Mouse (Mus musculus): Measurements from ENCODE around the gene Gm11992.

The Gm11992 gene

DNA sequence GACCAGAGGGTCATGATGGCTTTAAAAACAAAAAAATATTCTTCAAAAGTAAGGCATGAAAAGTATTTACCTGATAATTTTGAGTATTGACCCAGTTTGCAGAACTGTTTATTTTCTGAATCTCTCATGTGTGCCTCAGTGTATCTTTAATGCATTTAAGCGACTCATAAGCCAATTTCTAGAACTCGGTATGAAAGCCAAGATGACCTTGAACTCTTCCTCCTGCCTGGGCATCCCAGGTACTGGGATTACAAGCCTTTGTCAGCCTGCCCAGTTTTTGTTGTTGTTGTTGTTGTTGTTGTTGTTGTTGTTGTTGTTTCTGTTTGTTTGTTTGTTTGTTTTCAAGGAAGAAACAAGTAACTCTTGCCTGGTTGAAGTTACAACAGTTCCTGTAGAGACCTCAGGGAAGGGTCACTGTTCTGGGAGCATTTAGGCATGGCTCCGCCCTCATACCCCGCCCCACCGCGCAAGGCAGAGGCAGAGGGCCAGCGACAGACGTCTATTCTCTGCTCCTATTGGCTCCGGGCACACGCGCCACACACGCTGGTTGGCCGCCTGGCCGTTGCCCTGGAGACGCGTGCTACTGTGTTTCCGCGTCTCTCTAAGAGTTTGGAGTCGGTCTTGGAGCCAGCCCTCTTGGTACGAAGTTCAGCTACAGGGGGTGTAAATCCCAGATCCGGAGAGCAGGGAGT is at the start of gene Gm11992:
Gene Gm11992, plus strand, starts transcription at position 584 of the 692 bp plus-strand sequence.
- peak; percentile 70 for DNase-seq

- DNase-seq: no peak
Observed at GRCm38 (mm10) chr11:9008761-9009160, 39.6 kb upstream of the Gm11992 start.

GRCm38 (mm10) chr11:9010416-9010815 is 38.0 kb upstream of the Gm11992 start:
- DNase-seq: no peak

DNA sequence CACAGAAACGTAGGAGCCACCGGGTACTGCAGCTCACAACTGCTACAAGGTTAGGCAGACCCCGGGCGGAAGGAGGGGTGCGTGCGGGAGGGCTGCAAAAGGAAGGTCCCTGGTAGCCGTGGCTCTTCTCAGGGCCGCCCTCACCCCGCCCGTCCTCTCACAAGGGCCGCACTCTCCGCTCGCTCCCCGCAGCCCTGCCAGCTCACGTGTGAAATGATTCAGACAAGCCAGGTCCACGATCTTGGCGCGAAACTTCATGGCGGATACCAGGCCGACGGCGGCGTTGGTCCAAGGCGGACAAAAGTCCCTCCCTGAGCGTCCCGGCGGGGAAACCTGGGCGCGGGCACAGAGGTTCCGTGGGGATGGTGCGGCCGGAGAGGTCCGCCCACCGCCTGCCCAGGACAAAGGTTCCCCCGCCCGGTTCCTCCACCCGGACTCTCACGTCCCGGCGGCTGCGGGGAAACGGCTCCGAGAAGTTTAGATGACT is 37.5 kb upstream of the Gm11992 start, which contains the start of gene Hus1:
Gene Hus1, minus strand, starts transcription at position 339 of the 487 bp plus-strand sequence.
- DNase-seq: peak; percentile 83

DNA sequence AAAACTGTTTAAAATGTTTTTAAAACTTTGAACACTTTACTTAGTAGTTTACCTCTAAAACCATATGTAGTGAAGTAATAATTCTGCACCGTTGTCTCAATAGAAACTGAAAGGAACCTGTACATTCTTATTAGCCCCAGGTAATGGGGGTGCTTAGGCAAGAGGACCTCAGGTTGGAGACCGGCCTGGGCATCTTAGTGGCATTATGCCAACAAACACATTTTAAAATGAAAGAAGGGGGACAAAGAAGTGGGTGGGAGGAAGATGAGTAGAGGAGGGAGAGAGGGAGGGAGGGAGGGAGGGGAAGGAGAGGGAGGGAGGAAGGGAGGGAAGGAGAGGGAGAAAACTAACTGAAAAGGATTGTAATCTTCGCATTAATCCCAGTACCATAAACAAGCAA is 37.0 kb upstream of the Gm11992 start:
- DNase-seq: no peak

DNA sequence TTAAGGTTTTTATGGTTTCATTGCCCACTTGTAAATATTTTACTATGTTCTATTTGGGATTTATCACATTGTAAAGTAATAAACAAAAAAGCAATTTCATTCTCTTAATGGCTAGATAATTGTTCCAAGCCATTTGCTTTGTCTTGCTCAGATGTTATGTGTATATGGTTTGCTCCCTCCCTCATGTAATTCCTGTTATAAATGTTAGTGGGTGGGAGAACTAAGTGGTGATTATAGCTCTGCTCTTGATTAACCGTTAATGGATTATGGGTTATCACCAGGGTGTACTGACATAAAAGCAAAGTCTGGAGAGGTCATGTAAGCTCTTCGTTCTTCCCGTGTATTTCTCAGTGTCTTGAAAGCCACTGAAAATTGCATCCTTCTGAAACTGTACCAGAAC is 33.7 kb upstream of the Gm11992 start:
- DNase-seq: no peak

- no peak for DNase-seq
Observed at GRCm38 (mm10) chr11:9018491-9019267, 29.7 kb upstream of the Gm11992 start.

- no peak for DNase-seq
Observed at GRCm38 (mm10) chr11:9020207-9020606, 28.2 kb upstream of the Gm11992 start.

DNA sequence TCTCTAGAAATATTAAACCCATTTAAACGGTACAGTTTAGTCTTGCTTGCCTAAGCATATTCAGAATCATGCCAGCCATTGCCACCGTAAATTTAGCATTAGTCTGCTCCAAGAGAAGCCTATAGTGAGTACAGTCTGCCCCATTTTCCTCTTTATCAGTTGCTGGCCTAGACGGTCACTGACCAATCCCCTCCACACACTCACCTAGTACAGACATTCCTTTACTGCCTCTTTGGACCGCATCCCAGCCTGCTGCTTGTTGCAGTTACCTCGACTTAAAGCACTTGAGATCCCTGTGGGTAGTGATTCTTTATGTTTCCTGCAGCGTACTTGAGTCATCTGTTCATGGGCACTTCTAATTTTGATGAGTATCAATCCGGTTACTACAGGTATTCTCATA is 23.6 kb upstream of the Gm11992 start:
- no peak for DNase-seq

GRCm38 (mm10) chr11:9025211-9025610 is 23.2 kb upstream of the Gm11992 start:
- DNase-seq: no peak

- DNase-seq: no peak
Observed at GRCm38 (mm10) chr11:9031530-9031929, 16.9 kb upstream of the Gm11992 start.

DNA sequence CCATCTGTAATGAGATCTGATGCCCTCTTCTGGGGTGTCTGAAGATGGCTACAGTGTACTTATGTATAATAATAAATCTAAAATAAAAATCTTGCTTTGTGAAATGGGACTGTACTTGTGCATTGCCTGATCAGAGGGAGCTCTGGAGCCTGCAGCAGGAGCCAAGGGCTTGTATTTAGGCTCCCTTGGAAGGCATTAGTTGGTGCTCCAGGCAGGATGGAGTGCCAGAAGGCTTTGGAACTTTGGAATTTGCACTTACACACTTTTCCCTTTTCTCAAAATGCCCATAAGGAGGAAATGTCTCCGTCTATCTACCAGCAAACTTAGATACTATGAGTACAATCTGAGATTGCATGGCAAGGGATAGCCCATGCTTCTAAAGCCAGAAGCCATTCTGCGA is 1.8 kb upstream of the Gm11992 start:
- no peak for DNase-seq

- no peak for DNase-seq
Observed at GRCm38 (mm10) chr11:9047044-9047443, 1.4 kb upstream of the Gm11992 start.

GRCm38 (mm10) chr11:9048703-9049060 is 288 bp downstream of the Gm11992 start, which contains the start of gene Sun3:
Sun3 (minus strand) TSS chr11:9048991.
- DNase-seq: peak; percentile 11

DNA sequence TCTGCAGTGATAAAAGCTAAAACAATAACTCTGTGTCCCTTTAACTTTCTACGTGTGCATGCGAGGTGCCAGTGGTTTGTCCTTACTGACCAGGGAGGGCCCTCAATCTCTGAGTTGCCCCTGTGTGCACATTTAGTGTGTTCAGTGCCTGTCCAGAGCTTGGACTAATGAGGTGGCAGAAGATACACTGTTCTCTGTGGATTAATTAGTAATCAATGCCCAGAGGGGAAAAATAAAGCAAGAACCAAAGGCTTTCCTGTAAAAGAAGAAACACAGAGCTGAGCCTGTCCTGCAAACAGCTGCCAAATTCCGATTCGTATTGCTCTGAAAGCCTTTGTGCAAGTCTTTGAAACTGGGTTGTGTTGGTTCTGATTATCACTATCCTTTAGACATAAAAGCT is 1.8 kb downstream of the Gm11992 start:
- DNase-seq: no peak

- DNase-seq: no peak
Observed at GRCm38 (mm10) chr11:9051895-9052294, 3.5 kb downstream of the Gm11992 start.

DNA sequence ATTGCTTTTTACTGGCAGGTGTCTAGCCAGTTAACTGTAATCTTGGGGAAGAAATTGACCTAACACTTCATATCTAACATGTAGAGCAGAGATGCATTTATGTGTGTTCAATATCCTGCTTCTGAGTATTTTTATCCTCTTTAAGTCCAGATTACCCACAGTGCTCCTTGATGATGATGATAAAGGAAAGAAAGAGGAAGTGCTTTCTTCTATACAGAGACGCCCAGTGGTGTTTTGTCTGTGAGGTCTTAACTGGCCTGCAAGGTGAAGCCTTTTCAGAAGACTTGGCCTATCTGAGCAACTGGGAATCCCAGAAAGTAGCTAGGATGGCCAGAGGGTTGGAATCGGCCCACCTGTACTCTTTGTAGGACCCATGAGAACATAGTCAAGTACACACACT is 8.5 kb downstream of the Gm11992 start:
- DNase-seq: no peak

GRCm38 (mm10) chr11:9057711-9058110 is 9.3 kb downstream of the Gm11992 start:
- DNase-seq: no peak

DNA sequence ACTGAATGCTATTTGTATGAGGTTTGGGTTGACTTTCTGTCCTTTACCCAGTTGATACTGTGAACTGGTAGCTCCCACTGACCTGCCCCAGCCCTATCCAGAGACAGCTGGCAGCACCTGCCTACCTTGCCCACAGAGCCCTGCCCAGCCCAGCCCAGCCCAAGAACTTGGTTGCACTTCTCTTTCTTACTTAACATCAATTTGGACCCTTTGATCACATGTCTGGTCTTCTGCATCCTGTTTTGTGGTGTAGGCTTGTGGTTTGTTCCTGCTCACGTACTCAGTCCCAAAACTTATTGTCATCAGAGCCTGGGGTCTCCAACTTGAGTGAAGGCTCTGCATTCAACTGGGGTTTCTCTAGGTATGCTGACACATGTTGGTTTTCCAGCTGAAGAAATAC is 11.6 kb downstream of the Gm11992 start:
- DNase-seq: no peak

GRCm38 (mm10) chr11:9060484-9060883 is 12.1 kb downstream of the Gm11992 start:
- DNase-seq: no peak

DNA sequence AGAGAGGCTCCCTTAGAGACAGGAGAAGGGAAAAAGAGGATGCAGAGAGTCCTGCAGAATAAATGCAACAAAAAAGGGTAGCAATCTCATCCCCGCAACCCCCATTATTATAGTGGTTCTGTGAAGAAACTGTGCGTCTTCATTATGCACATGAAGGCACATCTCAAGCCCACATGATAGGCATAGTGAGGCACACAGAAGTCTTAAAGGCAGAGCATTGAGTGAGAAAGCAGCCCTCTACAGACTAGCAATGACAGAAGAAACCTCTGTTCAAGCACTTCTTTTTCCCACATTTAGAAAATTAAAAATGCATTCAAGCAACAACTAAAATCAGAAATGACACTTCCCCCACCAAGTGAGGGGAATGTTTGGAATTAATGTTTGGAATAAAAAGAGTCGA is 28.1 kb downstream of the Gm11992 start:
- DNase-seq: no peak

- no peak for DNase-seq
Observed at GRCm38 (mm10) chr11:9113189-9113588, 64.8 kb downstream of the Gm11992 start.

DNA sequence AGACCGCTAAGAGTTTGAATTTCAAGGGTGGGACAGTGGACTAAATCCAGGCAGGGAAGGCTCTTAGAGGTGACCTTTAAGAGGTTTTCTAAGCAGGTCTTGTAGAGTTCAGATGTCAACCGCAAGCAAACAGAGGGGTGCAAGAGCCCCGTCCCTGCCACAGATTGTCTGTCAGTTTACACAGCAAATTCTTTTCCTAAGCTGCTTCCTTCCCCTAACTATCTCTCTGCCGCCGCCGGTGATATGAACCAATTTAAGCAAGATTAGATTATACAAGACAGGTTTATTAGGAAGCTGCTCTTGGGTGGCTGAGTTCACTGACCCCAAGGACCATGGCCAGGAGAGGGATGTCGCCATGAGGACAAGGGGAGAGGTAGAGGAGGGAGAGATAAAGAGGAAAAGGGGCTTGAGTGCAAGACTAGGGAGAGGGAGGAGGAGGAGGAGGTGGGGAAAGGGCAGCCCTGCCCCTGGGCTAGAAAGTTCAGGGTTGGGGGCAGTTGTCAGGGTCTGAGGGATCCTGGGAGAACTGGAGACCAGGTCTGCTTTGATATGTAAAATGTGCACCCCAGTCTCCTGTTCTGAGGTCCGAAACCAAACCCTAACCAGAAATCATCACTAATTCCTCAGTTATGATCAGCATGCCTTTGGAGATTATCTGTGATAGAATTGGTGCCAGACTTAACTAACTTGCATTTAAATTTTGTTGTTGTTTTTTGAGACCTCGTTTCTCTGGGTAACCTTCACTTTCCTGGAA is 67.2 kb downstream of the Gm11992 start:
- DNase-seq: no peak
